Mouse (Mus musculus) midbrain, embryonic 14.5 days (tissue): Measurements from ENCODE around the gene Hoxc13. TPM values are rescaled to one million over a fixed set of nuclear protein-coding genes. Genes with fewer than 3 reads are reported as not detected.
A peak's percentile ranks its signal among the peaks of the same experiment; 100 is the strongest.

Experiments
- ATAC-seq: fragments of 200-750 bp; cut with Nextera tagmentation; 2 replicates; pipeline ENCODE4 v1.8.0; 2017; ENCODE audit warnings: moderate number of reproducible peaks, moderate library complexity; ENCODE audit not compliant: low FRiP score, low TSS enrichment
- DNase-seq: peaks from one replicate; pipeline ENCODE4 v3.0.0-alpha.2; 2015
- H3K27ac ChIP-seq: fragments of 300-500 bp; sonication (generic); replicated peaks from 2 replicates; pipeline ENCODE4 v1.5.1; 2014; ENCODE audit warnings: mild to moderate bottlenecking, low read depth, low read length, moderate library complexity
- H3K27me3 ChIP-seq: fragments of 300-500 bp; sonication (generic); 2 replicates; pipeline ENCODE4 v1.6.1; 2014; ENCODE audit warnings: low read length, control low read depth, mixed read lengths; ENCODE audit not compliant: control insufficient read depth, insufficient read depth
- H3K36me3 ChIP-seq: fragments of 300-500 bp; sonication (generic); 2 replicates; pipeline ENCODE4 v1.6.1; 2014; ENCODE audit warnings: low read length, control low read depth; ENCODE audit not compliant: control insufficient read depth, insufficient read depth
- H3K4me1 ChIP-seq: fragments of 300-500 bp; sonication (generic); 2 replicates; pipeline ENCODE4 v1.6.1; 2014; ENCODE audit warnings: mild to moderate bottlenecking, antibody characterized with exemption, low read length, control low read depth; ENCODE audit not compliant: control insufficient read depth, insufficient read depth
- H3K4me2 ChIP-seq: fragments of 300-500 bp; sonication (generic); 2 replicates; pipeline ENCODE4 v1.6.1; 2014; ENCODE audit warnings: mild to moderate bottlenecking, low read length, moderate library complexity
- H3K4me3 ChIP-seq: fragments of 300-500 bp; sonication (generic); replicated peaks from 2 replicates; pipeline ENCODE4 v1.5.1; 2014; ENCODE audit warnings: low read depth, low read length
- H3K9ac ChIP-seq: fragments of 300-500 bp; sonication (generic); replicated peaks from 2 replicates; pipeline ENCODE4 v1.6.1; 2014; ENCODE audit warnings: mild to moderate bottlenecking, low read length, moderate library complexity
- H3K9me3 ChIP-seq: fragments of 300-500 bp; sonication (generic); 2 replicates; pipeline ENCODE4 v1.6.1; 2016; ENCODE audit warnings: low read length, control low read depth, mixed read lengths; ENCODE audit not compliant: control insufficient read depth
- WGBS: fragments of 180-500 bp; shearing (Covaris S2); extraction: QIAGEN DNeasy Blood & Tissue Kit; methylation state at CpG from one replicate; pipeline ENCODE4 v1.1.7; 2014; 5-methylcytosine and 5-hydroxymethylcytosine counted together
- polyA plus RNA-seq: library from polyadenylated mRNA; unstranded; fragments of >200 nt; fragmentation: Nextera tagmentation; extraction: Ambion mirVana; gene quantifications from 2 replicates; pipeline ENCODE4 v1.2.1, GENCODE M21; 2014

The Hoxc13 gene
- polyA plus RNA-seq, 1 experiment from 2014 or later, result not detected

- no peak overlapping the region for H3K9ac ChIP-seq
- under 1% methylated on average over 23 of the region's 23 CpGs for WGBS
- no peak for DNase-seq
Observed at GRCm38 (mm10) chr15:102931706-102932358, 10.9 kb downstream of the Hoxc13 start.

GRCm38 (mm10) chr15:102934438-102934837, 13.5 kb downstream of the Hoxc13 start:
- WGBS, result 2% methylated on average over 12 of the region's 12 CpGs
- no peak overlapping the region for H3K27ac ChIP-seq
- no peaks in the 10 kb centered on the region for H3K9me3 ChIP-seq
- H3K36me3 ChIP-seq, result no peaks in the 10 kb centered on the region
- ATAC-seq (no peak), DNase-seq (no peak)
- peaks cover 100% of the 10 kb centered on the region for H3K27me3 ChIP-seq
- H3K4me3 ChIP-seq, result no peak overlapping the region
- H3K4me2 ChIP-seq, result no peak overlapping the region
- H3K9ac ChIP-seq, result no peak overlapping the region
- H3K4me1 ChIP-seq, result no peaks in the 10 kb centered on the region

More at GRCm38 (mm10) chr15:102931706-102932358, 10.9 kb downstream of the Hoxc13 start:
- H3K27ac ChIP-seq, result no peak overlapping the region
- H3K27me3 ChIP-seq, result peaks cover 100% of the 10 kb centered on the region
- no peak overlapping the region for H3K4me2 ChIP-seq
- H3K4me1 ChIP-seq, result no peaks in the 10 kb centered on the region
- H3K4me3 ChIP-seq, result no peak overlapping the region
- no peak for ATAC-seq
- no peaks in the 10 kb centered on the region for H3K9me3 ChIP-seq
- no peaks in the 10 kb centered on the region for H3K36me3 ChIP-seq

GRCm38 (mm10) chr15:102934897-102935296, 14.0 kb downstream of the Hoxc13 start:
- H3K9me3 ChIP-seq, result no peaks in the 10 kb centered on the region
- H3K4me3 ChIP-seq, result no peak overlapping the region
- DNase-seq (no peak), ATAC-seq (no peak)
- H3K4me1 ChIP-seq, result no peaks in the 10 kb centered on the region
- H3K27me3 ChIP-seq, result peaks cover 100% of the 10 kb centered on the region
- H3K27ac ChIP-seq, result no peak overlapping the region
- WGBS, result under 1% methylated on average over 27 of the region's 27 CpGs
- no peak overlapping the region for H3K9ac ChIP-seq
- no peak overlapping the region for H3K4me2 ChIP-seq
- H3K36me3 ChIP-seq, result no peaks in the 10 kb centered on the region

GRCm38 (mm10) chr15:102936279-102936972, 15.5 kb downstream of the Hoxc13 start, which contains the start of gene Hoxc12:
Hoxc12 (plus strand) TSS chr15:102936757.
- ATAC-seq (no peak), DNase-seq (no peak)
- no peak within 1 kb of the TSS for H3K4me2 ChIP-seq
- H3K9me3 ChIP-seq, result no peaks in the 10 kb centered on the region
- H3K27me3 ChIP-seq, result peaks cover 100% of the 10 kb centered on the region
- no peak within 1 kb of the TSS for H3K4me3 ChIP-seq
- 1% methylated on average over 31 of the region's 31 CpGs for WGBS
- H3K36me3 ChIP-seq, result no peaks in the 10 kb centered on the region
- no peak within 1 kb of the TSS for H3K9ac ChIP-seq
- no peaks in the 10 kb centered on the region for H3K4me1 ChIP-seq
- H3K27ac ChIP-seq, result no peak within 1 kb of the TSS

GRCm38 (mm10) chr15:102937036-102937666, 16.2 kb downstream of the Hoxc13 start:
- no peaks in the 10 kb centered on the region for H3K4me1 ChIP-seq
- no peaks in the 10 kb centered on the region for H3K36me3 ChIP-seq
- no peak overlapping the region for H3K9ac ChIP-seq
- no peak for ATAC-seq
- no peak overlapping the region for H3K4me2 ChIP-seq
- peaks cover 100% of the 10 kb centered on the region for H3K27me3 ChIP-seq
- no peak overlapping the region for H3K4me3 ChIP-seq
- no peak overlapping the region for H3K27ac ChIP-seq
- DNase-seq, result no peak
- 1% methylated on average over 50 of the region's 50 CpGs for WGBS
- no peaks in the 10 kb centered on the region for H3K9me3 ChIP-seq

- Histone ChIP-seq H3K4me2 (no peak overlapping the region), H3K4me1 (no peaks in the 10 kb centered on the region), H3K9ac (no peak overlapping the region), H3K4me3 (no peak overlapping the region), H3K36me3 (no peaks in the 10 kb centered on the region), H3K27ac (no peak overlapping the region), H3K9me3 (no peaks in the 10 kb centered on the region), H3K27me3 (peaks cover 99% of the 10 kb centered on the region)
- ATAC-seq (no peak), DNase-seq (no peak)
- 1% methylated on average over 34 of the region's 34 CpGs for WGBS
Observed at GRCm38 (mm10) chr15:102939256-102940155, 18.6 kb downstream of the Hoxc13 start.

DNA sequence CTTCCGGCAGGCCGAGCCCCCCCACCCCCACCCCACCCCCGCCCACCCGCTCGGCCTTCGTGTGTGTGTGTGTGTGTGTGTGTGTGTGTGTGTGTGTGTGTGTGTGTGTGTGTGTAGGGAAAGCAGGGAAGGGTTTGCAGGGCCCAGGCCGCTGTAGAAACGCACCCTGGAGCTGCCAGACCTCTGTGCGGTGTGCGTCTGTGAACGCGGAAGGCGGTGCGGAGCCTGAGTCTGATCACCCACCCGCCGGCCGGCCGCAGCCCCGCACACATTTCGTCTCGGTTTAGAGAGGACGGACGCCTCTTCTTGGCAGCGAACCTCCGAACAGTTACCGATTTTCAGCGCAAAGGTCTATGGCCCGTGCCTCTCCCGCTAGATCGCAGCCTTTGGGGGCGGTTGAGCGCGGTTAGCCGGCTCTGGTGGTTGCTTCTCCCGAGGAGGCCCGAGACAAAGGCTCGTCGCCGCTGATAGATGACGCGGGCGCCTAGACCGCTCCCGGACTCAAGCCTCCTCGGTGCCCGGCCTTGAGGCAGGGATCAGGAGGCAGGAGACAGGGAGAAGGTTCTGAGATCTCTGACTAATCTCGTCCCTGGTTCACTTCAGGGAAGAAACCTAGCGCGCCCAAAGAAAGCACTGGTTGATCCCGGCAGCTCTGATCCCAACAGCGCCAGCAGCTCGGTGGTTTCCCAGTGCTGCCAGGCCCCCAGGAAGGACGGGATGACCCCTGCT, 22.0 kb downstream of the Hoxc13 start:
- WGBS, result under 1% methylated on average over 51 of the region's 53 CpGs
- Histone ChIP-seq H3K9me3 (no peaks in the 10 kb centered on the region), H3K9ac (no peak overlapping the region), H3K27ac (no peak overlapping the region), H3K4me3 (no peak overlapping the region; the same call in 1 of the 2 replicates), H3K36me3 (no peaks in the 10 kb centered on the region), H3K27me3 (peaks cover 99% of the 10 kb centered on the region), H3K4me1 (no peaks in the 10 kb centered on the region), H3K4me2 (peak overlapping the region; percentile 33)
- DNase-seq (no peak), ATAC-seq (no peak)

DNA sequence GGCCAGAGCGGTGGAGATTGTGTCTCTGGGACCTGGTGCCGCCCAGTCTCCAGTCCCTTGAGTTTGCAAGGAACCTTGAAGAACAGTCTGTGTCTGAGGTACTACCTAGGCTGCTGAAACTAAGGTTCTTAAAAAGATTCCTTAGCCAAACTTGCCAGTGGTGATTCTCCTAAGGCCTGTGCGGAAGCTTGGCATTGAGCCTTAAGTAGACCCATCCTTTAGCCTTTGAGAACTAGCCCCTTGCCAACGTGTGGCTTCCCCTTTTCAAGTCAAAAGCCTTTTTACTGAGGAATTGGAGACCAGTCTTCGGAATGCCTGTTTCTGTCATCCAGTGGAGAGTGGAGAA, 22.5 kb downstream of the Hoxc13 start:
- no peak overlapping the region for H3K4me2 ChIP-seq
- H3K27me3 ChIP-seq, result peaks cover 99% of the 10 kb centered on the region
- WGBS, result 2% methylated on average over 5 of the region's 5 CpGs
- H3K9ac ChIP-seq, result no peak overlapping the region
- no peaks in the 10 kb centered on the region for H3K36me3 ChIP-seq
- ATAC-seq, result no peak
- no peak for DNase-seq
- H3K27ac ChIP-seq, result no peak overlapping the region
- H3K4me1 ChIP-seq, result no peaks in the 10 kb centered on the region
- no peaks in the 10 kb centered on the region for H3K9me3 ChIP-seq
- no peak overlapping the region for H3K4me3 ChIP-seq
